Mouse (Mus musculus) stomach, embryonic 16.5 days (tissue): ENCODE measurements around the gene Pdzk1. TPM values are rescaled to one million over a fixed set of nuclear protein-coding genes. Genes with fewer than 3 reads are reported as not detected.

Experiments
- ATAC-seq: fragments of 200-750 bp; cut with Nextera tagmentation; 2 replicates; pipeline ENCODE4 v1.8.0; 2017; ENCODE audit warnings: moderate number of reproducible peaks, moderate TSS enrichment; ENCODE audit not compliant: insufficient read depth, low FRiP score
- H3K27ac ChIP-seq: fragments of 300-500 bp; sonication (generic); 2 replicates; pipeline ENCODE4 v1.5.1; 2014; ENCODE audit warnings: low read length
- H3K27me3 ChIP-seq: fragments of 300-500 bp; sonication (generic); 2 replicates; pipeline ENCODE4 v1.6.1; 2014; ENCODE audit warnings: low read length, control low read depth, mixed read lengths; ENCODE audit not compliant: control insufficient read depth, insufficient read depth
- H3K36me3 ChIP-seq: fragments of 300-500 bp; sonication (generic); 2 replicates; pipeline ENCODE4 v1.6.1; 2014; ENCODE audit warnings: low read length; ENCODE audit not compliant: control insufficient read depth, insufficient read depth
- H3K4me1 ChIP-seq: fragments of 300-500 bp; sonication (generic); 2 replicates; pipeline ENCODE4 v1.6.1; 2014; ENCODE audit warnings: low read length, control low read depth, mixed read lengths; ENCODE audit not compliant: control insufficient read depth, insufficient read depth
- H3K4me2 ChIP-seq: fragments of 300-500 bp; sonication (generic); 2 replicates; pipeline ENCODE4 v1.6.1; 2014; ENCODE audit warnings: low read depth, low read length, mixed read lengths
- H3K4me3 ChIP-seq: fragments of 300-500 bp; sonication (generic); replicated peaks from 2 replicates; pipeline ENCODE4 v1.5.1; 2014; ENCODE audit warnings: mild to moderate bottlenecking, low read length
- H3K9ac ChIP-seq: fragments of 300-500 bp; sonication (generic); 2 replicates; pipeline ENCODE4 v1.6.1; 2014; ENCODE audit warnings: low read length
- H3K9me3 ChIP-seq: fragments of 300-500 bp; sonication (generic); replicated peaks from 2 replicates; pipeline ENCODE4 v1.6.1; 2016; ENCODE audit warnings: low read length, control low read depth; ENCODE audit not compliant: control insufficient read depth
- WGBS: fragments of 180-500 bp; shearing (Covaris S2); extraction: QIAGEN DNeasy Blood & Tissue Kit; methylation state at CpG from one replicate; pipeline ENCODE4 v1.1.7; 2014; 5-methylcytosine and 5-hydroxymethylcytosine counted together
- polyA plus RNA-seq: library from polyadenylated mRNA; unstranded; fragments of >200 nt; fragmentation: Nextera tagmentation; extraction: Ambion mirVana; gene quantifications from 2 replicates; pipeline ENCODE4 v1.2.1, GENCODE M21; 2015

Gene Pdzk1
- polyA plus RNA-seq, 1 experiment from 2014 or later: 5.2 TPM

- Histone ChIP-seq H3K4me3 (no peak overlapping the region), H3K9me3 (no peaks in the 10 kb centered on the region), H3K4me2 (no peak overlapping the region), H3K27me3 (no peaks in the 10 kb centered on the region), H3K4me1 (no peaks in the 10 kb centered on the region), H3K27ac (no peak overlapping the region), H3K36me3 (peaks cover 1% of the 10 kb centered on the region; the same call in 1 of the 2 replicates), H3K9ac (no peak overlapping the region)
- 91% methylated on average over 7 of the region's 7 CpGs for WGBS
- no peak for ATAC-seq
Measured at GRCm38 (mm10) chr3:96883690-96884089, 54.6 kb downstream of the Pdzk1 start.

- WGBS: 88% methylated on average over 4 of the region's 4 CpGs
- no peak overlapping the region for H3K27ac ChIP-seq
Measured at GRCm38 (mm10) chr3:96902336-96902999, 73.4 kb downstream of the Pdzk1 start.

GRCm38 (mm10) chr3:96904393-96904792 is 75.3 kb downstream of the Pdzk1 start, which contains the start of gene Gja5:
Gene Gja5 (plus strand): TSS chr3:96904693.
- peak within 1 kb of the TSS; percentile 1; the same call in 1 of the 2 replicates for H3K27ac ChIP-seq
- peak within 1 kb of the TSS; percentile 91 for H3K9ac ChIP-seq
- peaks cover 12% of the 10 kb centered on the region; the same call in 1 of the 2 replicates for H3K4me1 ChIP-seq
- no peaks in the 10 kb centered on the region for H3K36me3 ChIP-seq
- peak within 1 kb of the TSS; percentile 84 for H3K4me3 ChIP-seq
- WGBS: 13% methylated on average over 14 of the region's 14 CpGs
- no peaks in the 10 kb centered on the region for H3K9me3 ChIP-seq
- no peaks in the 10 kb centered on the region for H3K27me3 ChIP-seq
- H3K4me2 ChIP-seq: peak within 1 kb of the TSS; percentile 83
- ATAC-seq: no peak

More at GRCm38 (mm10) chr3:96902336-96902999, 73.4 kb downstream of the Pdzk1 start:
- no peak overlapping the region for H3K4me3 ChIP-seq
- H3K4me2 ChIP-seq: no peak overlapping the region
- no peak overlapping the region for H3K9ac ChIP-seq
- no peak for ATAC-seq
- no peaks in the 10 kb centered on the region for H3K27me3 ChIP-seq
- peaks cover 6% of the 10 kb centered on the region; the same call in 1 of the 2 replicates for H3K36me3 ChIP-seq
- peaks cover 12% of the 10 kb centered on the region; the same call in 1 of the 2 replicates for H3K4me1 ChIP-seq
- H3K9me3 ChIP-seq: no peaks in the 10 kb centered on the region

- peak within 1 kb of the TSS; percentile 91 for H3K9ac ChIP-seq
- H3K4me2 ChIP-seq: peak within 1 kb of the TSS; percentile 83
- H3K27ac ChIP-seq: peak within 1 kb of the TSS; percentile 1; the same call in 1 of the 2 replicates
- no peaks in the 10 kb centered on the region for H3K9me3 ChIP-seq
- H3K4me1 ChIP-seq: peaks cover 12% of the 10 kb centered on the region; the same call in 1 of the 2 replicates
- no peaks in the 10 kb centered on the region for H3K27me3 ChIP-seq
- under 1% methylated on average over 40 of the region's 40 CpGs for WGBS
- H3K36me3 ChIP-seq: no peaks in the 10 kb centered on the region
- ATAC-seq: peak; percentile 96
- H3K4me3 ChIP-seq: peak within 1 kb of the TSS; percentile 84
Measured at GRCm38 (mm10) chr3:96904851-96905541, 75.9 kb downstream of the Pdzk1 start, which contains the start of gene Gpr89. Gene Gpr89 (minus strand): TSS chr3:96905346.

DNA sequence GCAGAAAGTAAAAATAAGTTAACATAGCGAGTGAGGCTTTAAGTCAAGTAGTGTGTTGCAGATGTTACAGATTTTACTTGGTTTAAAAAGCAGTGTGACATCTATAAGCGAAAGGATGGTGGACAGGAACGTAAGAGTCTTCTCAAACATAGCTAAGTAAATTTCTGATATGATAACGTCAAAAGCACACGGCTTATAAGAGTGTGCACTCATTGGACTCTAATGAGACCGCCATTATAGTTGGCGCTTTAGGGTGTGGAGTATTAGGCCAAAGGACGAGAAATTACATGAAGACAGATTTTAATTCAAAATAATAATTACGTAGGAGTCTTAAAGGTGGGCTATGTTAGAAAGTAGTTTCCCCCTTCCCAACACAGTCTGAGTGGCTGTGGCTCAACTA is 76.5 kb downstream of the Pdzk1 start:
- Histone ChIP-seq H3K9ac (peak overlapping the region; percentile 91), H3K4me1 (peaks cover 12% of the 10 kb centered on the region; the same call in 1 of the 2 replicates), H3K4me2 (peak overlapping the region; percentile 83), H3K4me3 (peak overlapping the region; percentile 84), H3K27me3 (no peaks in the 10 kb centered on the region), H3K27ac (no peak overlapping the region), H3K9me3 (no peaks in the 10 kb centered on the region), H3K36me3 (no peaks in the 10 kb centered on the region)
- 37% methylated on average over 9 of the region's 9 CpGs for WGBS
- no peak for ATAC-seq

Other genes with a start within 250 kb of the Pdzk1 start
- gene Polr3gl, start 235.1 kb upstream of the Pdzk1 start, polyA plus RNA-seq: 26.4 and 29.8 TPM in 2 replicates
- 2.2 and 2.7 TPM in 2 replicates for gene Ankrd34a, start 232.6 kb upstream of the Pdzk1 start, polyA plus RNA-seq
- gene Lix1l, start 228.1 kb upstream of the Pdzk1 start, polyA plus RNA-seq: 7.2 and 7.5 TPM in 2 replicates
- gene Rbm8a, start 199.4 kb upstream of the Pdzk1 start, polyA plus RNA-seq: 102 and 104 TPM in 2 replicates
- 43.7 and 44.6 TPM in 2 replicates for gene Pex11b, start 193.9 kb upstream of the Pdzk1 start, polyA plus RNA-seq
- 0.07 and 0.09 TPM in 2 replicates for gene Gm42957, start 193.8 kb upstream of the Pdzk1 start, polyA plus RNA-seq
- 0.85 and 1.2 TPM in 2 replicates for gene Itga10, start 183.7 kb upstream of the Pdzk1 start, polyA plus RNA-seq
- 8.0 and 10.5 TPM in 2 replicates for gene Ankrd35, start 159.2 kb upstream of the Pdzk1 start, polyA plus RNA-seq
- gene Pias3, start 132.9 kb upstream of the Pdzk1 start, polyA plus RNA-seq: 54.6 and 60.2 TPM in 2 replicates
- 7.0 and 9.2 TPM in 2 replicates for gene Nudt17, start 120.7 kb upstream of the Pdzk1 start, polyA plus RNA-seq
- 30.3 and 33.9 TPM in 2 replicates for gene Polr3c, start 101.7 kb upstream of the Pdzk1 start, polyA plus RNA-seq
- 34.0 and 38.4 TPM in 2 replicates for gene Rnf115, start 101.6 kb upstream of the Pdzk1 start, polyA plus RNA-seq
- gene Cd160, start 67 bp downstream of the Pdzk1 start, polyA plus RNA-seq: 0.20 and 0.30 TPM in 2 replicates
- 11.4 and 12.5 TPM in 2 replicates for gene Gja5, start 75.4 kb downstream of the Pdzk1 start, polyA plus RNA-seq
- gene Gpr89, start 76.1 kb downstream of the Pdzk1 start, polyA plus RNA-seq: 45.6 and 50.3 TPM in 2 replicates
- not detected in 2 replicates for gene Gja8, start 96.7 kb downstream of the Pdzk1 start, polyA plus RNA-seq